Mouse (Mus musculus): ENCODE results near the gene Gpnmb.

- TF ChIP-seq CTCF (IDR thresholded peaks at IDR 0.05; ENCODE audit: control insufficient read depth, insufficient read depth, insufficient read length) (no peak), MAX (IDR thresholded peaks at IDR 0.05) (no peak), MYOD1 (IDR thresholded peaks at IDR 0.05; ENCODE audit: control insufficient read depth, insufficient read length, low read depth) (no peak), MYOG (IDR thresholded peaks at IDR 0.05; ENCODE audit: control insufficient read depth, extremely low read depth, insufficient read length) (no peak)
Observed at GRCm38 (mm10) chr6:49050677-49051410, 14.5 kb downstream of the Gpnmb start.

Measured in C2C12 (cell line).